ENCODE assay signal across 9 mouse cellular contexts in genomic region chr3:64587618-64588017, GRCm38 (mm10). TPM values are rescaled to one million over a fixed set of nuclear protein-coding genes. Genes with fewer than 3 reads are reported as not detected.
DNase-seq lines count a peak whose midpoint lies in the region; ATAC-seq lines count a peak whose summit lies in the region.
"Had no signal": no experiment of that assay in that cellular context is flagged by ENCODE, and none has a peak within 500 bp of the region (broad histone marks: within the 10 kb centered on the region; RNA-seq: fewer than 3 reads in every experiment).

No protein-coding gene starts in this region.

- no peak for ATAC-seq in kidney, embryonic 15.5 days (replicated peaks; ENCODE audit: low FRiP score)
- no peak for ATAC-seq in limb, embryonic 11.5 days (ENCODE audit: insufficient number of reproducible peaks, low FRiP score, low TSS enrichment, low read depth)

- no peaks in the 10 kb centered on the region for H3K36me3 ChIP-seq in kidney, embryonic 15.5 days
- H3K36me3 ChIP-seq in limb, embryonic 11.5 days (ENCODE audit: control insufficient read depth, insufficient read depth, low read length), result no peaks in the 10 kb centered on the region
- H3K36me3 ChIP-seq: embryonic facial prominence, embryonic 15.5 days had no signal

- H3K9me3 ChIP-seq in kidney, embryonic 15.5 days (replicated peaks), result no peaks in the 10 kb centered on the region
- H3K9me3 ChIP-seq in limb, embryonic 11.5 days (ENCODE audit: control insufficient read depth, low read length), result no peaks in the 10 kb centered on the region
- H3K9me3 ChIP-seq: embryonic facial prominence, embryonic 15.5 days had no signal

- DNase-seq in adrenal gland, adult (ENCODE audit: inconsistent age in 2 of 2, low spot score in 1 of 2), result peak; percentile 9 to 56
- DNase-seq in adrenal gland, postnatal 4 days (ENCODE audit: low spot score in 2 of 2), result no peak
- DNase-seq in kidney, adult 9 months, result peak; percentile 38
- peak; percentile 12 for DNase-seq in adrenal gland, postnatal 10 days
- peak; percentile 26 for DNase-seq in limb, embryonic 11.5 days (ENCODE audit: low spot score)
- no peak for DNase-seq in heart, adult 9 months (ENCODE audit: low spot score in 2 of 2)
- no peak for DNase-seq in right cerebral cortex, postnatal 14 days

- WGBS in kidney, embryonic 15.5 days, result 75% methylated on average over 9 of the region's 9 CpGs
- 72% methylated on average over 9 of the region's 9 CpGs for WGBS in limb, embryonic 11.5 days

- no peak overlapping the region for H3K4me2 ChIP-seq in kidney, embryonic 15.5 days
- H3K4me2 ChIP-seq in limb, embryonic 11.5 days (ENCODE audit: low read depth, severe bottlenecking), result no peak overlapping the region
- H3K4me2 ChIP-seq: embryonic facial prominence, embryonic 15.5 days had no signal

- H3K9ac ChIP-seq in kidney, embryonic 15.5 days, result no peak overlapping the region
- no peak overlapping the region for H3K9ac ChIP-seq in limb, embryonic 11.5 days (ENCODE audit: low read length)
- H3K9ac ChIP-seq: embryonic facial prominence, embryonic 15.5 days had no signal

- no peak overlapping the region for H3K27ac ChIP-seq in kidney, embryonic 15.5 days
- no peak overlapping the region for H3K27ac ChIP-seq in limb, embryonic 11.5 days (replicated peaks; ENCODE audit: low read depth, low read length)
- H3K27ac ChIP-seq: embryonic facial prominence, embryonic 15.5 days had no signal

- no peaks in the 10 kb centered on the region for H3K27me3 ChIP-seq in kidney, embryonic 15.5 days
- no peaks in the 10 kb centered on the region for H3K27me3 ChIP-seq in limb, embryonic 11.5 days (ENCODE audit: control insufficient read depth, insufficient read depth, low read length)
- H3K27me3 ChIP-seq: embryonic facial prominence, embryonic 15.5 days had no signal

- no peaks in the 10 kb centered on the region for H3K4me1 ChIP-seq in kidney, embryonic 15.5 days
- no peaks in the 10 kb centered on the region for H3K4me1 ChIP-seq in limb, embryonic 11.5 days (ENCODE audit: control insufficient read depth, insufficient read depth, low read length)
- H3K4me1 ChIP-seq: embryonic facial prominence, embryonic 15.5 days had no signal

- H3K4me3 ChIP-seq in kidney, embryonic 15.5 days (replicated peaks), result no peak overlapping the region
- no peak overlapping the region for H3K4me3 ChIP-seq in limb, embryonic 11.5 days (ENCODE audit: low read depth, low read length)
- H3K4me3 ChIP-seq: embryonic facial prominence, embryonic 15.5 days had no signal

RNA-seq across cellular contexts. Expression of gene Vmn2r6, which starts 22.0 kb away (rescaled TPM):
- not detected for total RNA-seq in adrenal gland, postnatal 4 days (2021)
- not detected in 2 replicates for polyA plus RNA-seq in kidney, embryonic 15.5 days (2015; fragmentation: Nextera tagmentation; extraction: Ambion mirVana)
- total RNA-seq in adrenal gland, postnatal 10 days (2021), result not detected
- polyA plus RNA-seq in limb, embryonic 11.5 days (2014; fragmentation: Nextera tagmentation; extraction: Ambion mirVana), result not detected in 2 replicates
- polyA plus RNA-seq: embryonic facial prominence, embryonic 15.5 days had no signal

Comparison
In these comparisons a context has a peak if more than half of its experiments do, and no peak if none do; other contexts are left out.
1. DNase-seq: peak in adrenal gland, adult (2 of 2), kidney, adult 9 months (single experiment), adrenal gland, postnatal 10 days (single experiment) and limb, embryonic 11.5 days (single experiment); none in adrenal gland, postnatal 4 days (0 of 2), heart, adult 9 months (0 of 2) and right cerebral cortex, postnatal 14 days (single experiment).